Mouse (Mus musculus): Measurements from ENCODE around the gene Zfp326.

Zfp326 gene

DNA sequence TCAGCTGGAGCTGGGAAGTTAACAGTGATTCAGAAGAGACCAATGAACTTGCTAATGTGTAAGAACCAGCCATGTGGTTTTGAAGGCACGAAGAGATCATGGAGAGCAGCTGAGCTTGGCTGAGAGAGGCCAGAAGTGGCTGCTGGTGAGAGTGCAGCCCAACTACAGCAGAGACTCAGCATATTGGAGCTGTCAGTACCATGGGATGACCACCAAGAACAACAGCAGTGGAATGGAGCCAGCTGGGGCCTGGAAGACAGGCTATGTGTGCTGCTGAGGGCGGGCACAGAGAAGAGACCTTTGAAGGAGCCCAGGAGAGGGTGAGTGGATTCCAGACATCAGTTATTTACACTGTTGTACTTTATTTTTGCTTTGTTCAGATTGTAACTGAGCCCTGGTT lies 65.6 kb downstream of the Zfp326 start:
- no peak for DNase-seq (ENCODE audit: low read depth, low spot score)
